Mouse (Mus musculus) erythroblast, embryonic 14.5 days (primary cell): ENCODE measurements around the gene Fyn. TPM values are rescaled to one million over a fixed set of nuclear protein-coding genes. Genes with fewer than 3 reads are reported as not detected.
A peak's percentile ranks its signal among the peaks of the same experiment; 100 is the strongest.

Experiments
- H3K27me3 ChIP-seq: 2 replicates; pipeline ENCODE4 v1.6.1; 2012; ENCODE audit warnings: inconsistent platforms; ENCODE audit not compliant: control insufficient read depth
- H3K36me3 ChIP-seq: 2 replicates; pipeline ENCODE4 v1.6.1; 2012; ENCODE audit warnings: mild to moderate bottlenecking, inconsistent platforms; ENCODE audit not compliant: control insufficient read depth
- H3K4me1 ChIP-seq: 2 replicates; pipeline ENCODE4 v1.6.1; 2012; ENCODE audit warnings: inconsistent platforms; ENCODE audit not compliant: control insufficient read depth
- H3K4me3 ChIP-seq: replicated peaks from 2 replicates; pipeline ENCODE3; 2012; ENCODE audit warnings: moderate library complexity, mild to moderate bottlenecking, inconsistent platforms
- H3K9me3 ChIP-seq: 2 replicates; pipeline ENCODE4 v1.6.1; 2012; ENCODE audit warnings: low read length, inconsistent platforms, mixed read lengths; ENCODE audit not compliant: control insufficient read depth
- GATA1 ChIP-seq: IDR thresholded peaks from 2 replicates; pipeline ENCODE4 v1.6.1; 2012; ENCODE audit warnings: low read length, inconsistent platforms, mixed read lengths
- TAL1 ChIP-seq: IDR thresholded peaks from 3 replicates; pipeline ENCODE4 v1.6.1; 2012; ENCODE audit warnings: low read length, inconsistent platforms, mixed read lengths
- polyA plus RNA-seq: library from polyadenylated mRNA; stranded (reverse); fragments of >175 nt; gene quantifications from 2 replicates; pipeline ENCODE4 v1.2.3, GENCODE M21; 2012

The Fyn gene
- polyA plus RNA-seq, 1 experiment, result 1.1 TPM

DNA sequence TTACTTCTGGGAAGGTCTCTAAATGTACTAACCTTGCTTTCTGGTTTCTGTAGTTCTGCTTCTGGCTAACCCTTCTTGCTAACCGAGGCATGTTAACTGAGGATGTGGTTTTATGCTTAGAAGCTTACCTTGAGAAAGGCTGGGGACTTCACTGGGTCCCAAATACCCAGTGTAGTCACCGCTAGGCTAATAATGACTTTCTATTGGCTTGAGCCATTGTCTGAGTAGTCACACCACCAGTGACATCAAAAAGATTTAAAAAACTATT, 28.8 kb upstream of the Fyn start:
- Histone ChIP-seq H3K36me3 (no peaks in the 10 kb centered on the region), H3K4me1 (no peaks in the 10 kb centered on the region), H3K4me3 (no peak overlapping the region), H3K9me3 (no peaks in the 10 kb centered on the region), H3K27me3 (no peaks in the 10 kb centered on the region)
- TF ChIP-seq TAL1, result no peak
- no peak for TF ChIP-seq GATA1

DNA sequence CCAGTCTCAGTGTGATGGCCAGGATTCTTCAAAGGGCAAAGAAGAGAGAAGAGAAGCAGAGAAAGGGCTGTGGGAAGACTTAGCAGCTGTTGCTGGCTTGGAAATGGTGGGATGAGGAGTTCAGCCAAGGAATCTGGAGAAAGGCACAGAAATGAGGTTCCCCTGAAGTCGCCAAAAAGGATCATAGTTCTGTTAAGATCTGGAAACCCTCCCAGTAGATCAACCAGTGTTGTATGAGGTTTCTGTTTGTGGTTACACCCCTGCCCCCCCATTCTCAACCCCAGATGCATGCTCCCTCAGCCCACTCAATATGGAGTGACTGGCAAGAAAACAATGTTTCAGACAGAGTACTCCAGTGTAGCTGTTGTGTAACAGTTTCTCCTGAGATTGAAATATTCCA, 25.1 kb upstream of the Fyn start:
- TF ChIP-seq GATA1 (no peak), TAL1 (no peak)
- H3K9me3 ChIP-seq, result no peaks in the 10 kb centered on the region
- no peak overlapping the region for H3K4me3 ChIP-seq
- H3K4me1 ChIP-seq, result no peaks in the 10 kb centered on the region
- H3K27me3 ChIP-seq, result no peaks in the 10 kb centered on the region
- no peaks in the 10 kb centered on the region for H3K36me3 ChIP-seq

GRCm38 (mm10) chr10:39345921-39346320, 22.7 kb upstream of the Fyn start:
- no peak overlapping the region for H3K4me3 ChIP-seq
- H3K36me3 ChIP-seq, result no peaks in the 10 kb centered on the region
- H3K27me3 ChIP-seq, result no peaks in the 10 kb centered on the region
- TF ChIP-seq GATA1 (no peak), TAL1 (no peak)
- no peaks in the 10 kb centered on the region for H3K9me3 ChIP-seq
- H3K4me1 ChIP-seq, result no peaks in the 10 kb centered on the region

DNA sequence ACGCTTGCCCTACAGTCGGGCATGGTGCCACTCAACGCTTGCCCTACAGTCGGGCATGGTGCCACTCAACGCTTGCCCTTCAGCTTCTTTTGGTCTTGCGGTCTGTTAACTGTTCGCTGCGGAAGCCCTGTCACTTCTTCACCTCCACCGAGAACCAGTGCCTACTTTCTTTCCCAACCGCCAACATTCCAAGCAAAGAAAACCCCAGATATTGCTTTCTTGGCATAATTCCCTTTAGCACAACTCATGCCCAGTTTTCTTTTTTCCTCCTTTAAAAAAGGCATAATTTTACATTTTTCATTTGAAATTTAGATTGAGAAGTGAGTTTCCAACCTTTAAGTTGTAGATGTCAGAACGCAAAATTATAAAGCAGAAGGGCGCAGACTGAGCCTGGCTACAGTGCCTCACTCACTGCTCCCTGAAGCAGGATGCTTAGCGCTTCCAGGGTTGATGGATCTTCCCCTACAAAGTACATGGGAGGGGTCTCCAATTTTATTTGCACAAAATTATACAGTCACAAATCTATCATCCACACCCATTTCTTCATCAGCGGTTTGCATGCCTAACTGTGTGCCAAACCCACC, 18.8 kb upstream of the Fyn start:
- Histone ChIP-seq H3K36me3 (no peaks in the 10 kb centered on the region), H3K4me3 (no peak overlapping the region), H3K4me1 (no peaks in the 10 kb centered on the region), H3K9me3 (no peaks in the 10 kb centered on the region), H3K27me3 (no peaks in the 10 kb centered on the region)
- no peak for TF ChIP-seq GATA1
- TF ChIP-seq TAL1, result no peak

- no peak for TF ChIP-seq GATA1
- no peak for TF ChIP-seq TAL1
- no peaks in the 10 kb centered on the region for H3K36me3 ChIP-seq
Measured at GRCm38 (mm10) chr10:39364196-39364595, 4.5 kb upstream of the Fyn start.

GRCm38 (mm10) chr10:39369502-39369931, 862 bp downstream of the Fyn start:
- peaks cover 20% of the 10 kb centered on the region for H3K27me3 ChIP-seq
- no peak for TF ChIP-seq TAL1
- no peak for TF ChIP-seq GATA1
- H3K9me3 ChIP-seq, result no peaks in the 10 kb centered on the region
- H3K4me1 ChIP-seq, result peaks cover 45% of the 10 kb centered on the region
- peak overlapping the region; percentile 85 for H3K4me3 ChIP-seq
- H3K36me3 ChIP-seq, result no peaks in the 10 kb centered on the region

More at GRCm38 (mm10) chr10:39364196-39364595, 4.5 kb upstream of the Fyn start:
- H3K27me3 ChIP-seq, result peaks cover 19% of the 10 kb centered on the region
- H3K4me1 ChIP-seq, result peaks cover 10% of the 10 kb centered on the region
- H3K4me3 ChIP-seq, result no peak overlapping the region
- H3K9me3 ChIP-seq, result no peaks in the 10 kb centered on the region

- Histone ChIP-seq H3K4me3 (peak overlapping the region; percentile 85), H3K36me3 (no peaks in the 10 kb centered on the region), H3K27me3 (peaks cover 20% of the 10 kb centered on the region), H3K4me1 (peaks cover 45% of the 10 kb centered on the region), H3K9me3 (no peaks in the 10 kb centered on the region)
- no peak for TF ChIP-seq GATA1
- TF ChIP-seq TAL1, result no peak
Measured at GRCm38 (mm10) chr10:39369977-39370785, 1.5 kb downstream of the Fyn start.

- Histone ChIP-seq H3K4me3 (peak overlapping the region; percentile 85), H3K36me3 (no peaks in the 10 kb centered on the region), H3K4me1 (peaks cover 45% of the 10 kb centered on the region), H3K27me3 (peaks cover 20% of the 10 kb centered on the region), H3K9me3 (no peaks in the 10 kb centered on the region)
- TF ChIP-seq TAL1 (no peak), GATA1 (no peak)
Measured at GRCm38 (mm10) chr10:39370786-39371221, 2.1 kb downstream of the Fyn start.

DNA sequence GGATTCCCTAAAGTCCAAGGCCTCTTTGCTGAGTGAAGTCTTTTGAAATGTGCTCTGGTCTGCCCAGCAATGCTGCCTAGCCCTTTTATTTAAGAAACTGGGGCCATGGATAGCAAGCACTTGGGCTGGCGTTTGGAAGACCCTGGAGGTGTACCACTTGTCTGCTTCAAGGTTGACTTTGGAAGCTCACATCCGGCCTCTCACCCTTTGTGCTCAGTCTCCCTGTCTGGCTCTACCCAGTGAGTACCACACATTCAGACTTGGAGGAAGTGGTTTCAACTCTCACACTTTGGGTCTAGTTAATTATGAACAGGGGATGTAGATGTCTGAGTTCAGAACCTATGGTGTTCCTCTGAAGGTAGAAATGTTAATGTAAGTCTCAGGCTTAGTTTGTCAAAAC, 2.8 kb downstream of the Fyn start:
- TF ChIP-seq TAL1 (no peak), GATA1 (no peak)
- H3K9me3 ChIP-seq, result no peaks in the 10 kb centered on the region
- H3K36me3 ChIP-seq, result no peaks in the 10 kb centered on the region
- H3K4me1 ChIP-seq, result peaks cover 45% of the 10 kb centered on the region
- H3K27me3 ChIP-seq, result peaks cover 20% of the 10 kb centered on the region
- peak overlapping the region; percentile 85 for H3K4me3 ChIP-seq

DNA sequence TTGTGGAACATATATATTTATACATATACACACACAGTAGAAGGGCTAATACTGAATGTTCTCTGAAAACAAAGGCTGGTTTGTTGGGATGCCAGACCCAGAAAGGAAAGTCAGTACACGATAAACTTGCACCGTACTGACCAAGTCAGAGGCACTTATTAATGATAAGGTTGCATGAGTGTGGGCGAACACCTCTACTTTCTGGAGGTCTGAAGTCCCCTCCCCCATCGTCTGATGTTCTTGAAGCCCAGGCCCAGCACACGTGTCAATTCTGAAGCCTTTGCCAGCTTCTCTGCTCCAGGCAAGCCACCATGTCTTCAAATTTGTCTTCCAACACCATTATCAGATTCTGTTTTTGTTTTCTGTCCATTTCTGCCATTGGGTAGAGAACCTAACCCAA, 3.3 kb downstream of the Fyn start:
- Histone ChIP-seq H3K4me1 (peaks cover 49% of the 10 kb centered on the region), H3K36me3 (peaks cover 3% of the 10 kb centered on the region; the same call in 1 of the 2 replicates), H3K9me3 (no peaks in the 10 kb centered on the region), H3K27me3 (peaks cover 19% of the 10 kb centered on the region), H3K4me3 (no peak overlapping the region)
- TF ChIP-seq TAL1 (no peak), GATA1 (no peak)
